Mouse (Mus musculus) liver, embryonic 13.5 days (tissue): ENCODE results near the gene Chrng. TPM values are rescaled to one million over a fixed set of nuclear protein-coding genes. Genes with fewer than 3 reads are reported as not detected.

Experiments used
- ATAC-seq: fragments of 200-750 bp; cut with Nextera tagmentation; 2 replicates; pipeline ENCODE4 v1.8.0; 2017; ENCODE audit warnings: low read depth, mild to moderate bottlenecking, moderate number of reproducible peaks, moderate library complexity
- DNase-seq: peaks from one replicate; pipeline ENCODE4 v3.0.0; 2022
- H3K27ac ChIP-seq: fragments of 300-500 bp; sonication (generic); 2 replicates; pipeline ENCODE4 v1.5.1; 2015; ENCODE audit warnings: moderate library complexity, mild to moderate bottlenecking, inconsistent platforms
- H3K27me3 ChIP-seq: fragments of 300-500 bp; sonication (generic); 2 replicates; pipeline ENCODE4 v1.6.1; 2015; ENCODE audit warnings: mild to moderate bottlenecking, inconsistent platforms
- H3K36me3 ChIP-seq: fragments of 300-500 bp; sonication (generic); 2 replicates; pipeline ENCODE4 v1.6.1; 2015; ENCODE audit warnings: mild to moderate bottlenecking, inconsistent platforms
- H3K4me1 ChIP-seq: fragments of 300-500 bp; sonication (generic); replicated peaks from 2 replicates; pipeline ENCODE4 v1.6.1; 2015; ENCODE audit warnings: inconsistent platforms
- H3K4me2 ChIP-seq: fragments of 300-500 bp; sonication (generic); 2 replicates; pipeline ENCODE4 v1.6.1; 2015; ENCODE audit warnings: inconsistent platforms, mild to moderate bottlenecking, moderate library complexity
- H3K4me3 ChIP-seq: fragments of 300-500 bp; sonication (generic); replicated peaks from 2 replicates; pipeline ENCODE4 v1.5.1; 2015; ENCODE audit warnings: mild to moderate bottlenecking, inconsistent platforms
- H3K9ac ChIP-seq: fragments of 300-500 bp; sonication (generic); 2 replicates; pipeline ENCODE4 v1.6.1; 2015; ENCODE audit warnings: mild to moderate bottlenecking, inconsistent platforms
- H3K9me3 ChIP-seq: fragments of 300-500 bp; sonication (generic); replicated peaks from 2 replicates; pipeline ENCODE4 v1.6.1; 2016; ENCODE audit warnings: inconsistent platforms
- WGBS: fragments of 180-500 bp; shearing (Covaris S2); methylation state at CpG from one replicate; pipeline ENCODE4 v1.1.7; 2015; ENCODE audit not compliant: insufficient replicate concordance; 5-methylcytosine and 5-hydroxymethylcytosine counted together
- polyA plus RNA-seq: library from polyadenylated mRNA; unstranded; fragments of >200 nt; fragmentation: Nextera tagmentation; extraction: Ambion mirVana; gene quantifications from 2 replicates; pipeline ENCODE4 v1.2.1, GENCODE M21; 2015

The Chrng gene
- polyA plus RNA-seq, 1 experiment from 2014 or later: 0.70 TPM

GRCm38 (mm10) chr1:87227160-87227550, 22.7 kb downstream of the Chrng start:
- H3K4me2 ChIP-seq: no peak overlapping the region
- no peak overlapping the region for H3K4me3 ChIP-seq
- ATAC-seq (no peak), DNase-seq (no peak)
- H3K36me3 ChIP-seq: peaks cover 84% of the 10 kb centered on the region
- no peaks in the 10 kb centered on the region for H3K27me3 ChIP-seq
- H3K9me3 ChIP-seq: no peaks in the 10 kb centered on the region
- no peak overlapping the region for H3K9ac ChIP-seq
- WGBS: 79% methylated on average over 3 of the region's 3 CpGs
- no peak overlapping the region for H3K27ac ChIP-seq
- H3K4me1 ChIP-seq: no peaks in the 10 kb centered on the region

GRCm38 (mm10) chr1:87230606-87231005, 26.1 kb downstream of the Chrng start:
- H3K4me3 ChIP-seq: no peak overlapping the region
- peaks cover 57% of the 10 kb centered on the region for H3K36me3 ChIP-seq
- no peak for DNase-seq
- ATAC-seq: no peak
- no peaks in the 10 kb centered on the region for H3K9me3 ChIP-seq
- H3K27ac ChIP-seq: no peak overlapping the region
- H3K27me3 ChIP-seq: no peaks in the 10 kb centered on the region
- no peak overlapping the region for H3K9ac ChIP-seq
- H3K4me2 ChIP-seq: no peak overlapping the region
- WGBS: 78% methylated on average over 5 of the region's 5 CpGs
- no peaks in the 10 kb centered on the region for H3K4me1 ChIP-seq

- Histone ChIP-seq H3K4me1 (no peaks in the 10 kb centered on the region), H3K9ac (no peak overlapping the region), H3K4me2 (no peak overlapping the region), H3K9me3 (no peaks in the 10 kb centered on the region), H3K36me3 (peaks cover 52% of the 10 kb centered on the region), H3K4me3 (no peak overlapping the region), H3K27me3 (no peaks in the 10 kb centered on the region), H3K27ac (no peak overlapping the region)
- 73% methylated on average over 7 of the region's 7 CpGs for WGBS
- ATAC-seq (no peak), DNase-seq (no peak)
Observed at GRCm38 (mm10) chr1:87232197-87232596, 27.7 kb downstream of the Chrng start.

GRCm38 (mm10) chr1:87239056-87239455, 34.6 kb downstream of the Chrng start:
- no peaks in the 10 kb centered on the region for H3K9me3 ChIP-seq
- no peaks in the 10 kb centered on the region for H3K4me1 ChIP-seq
- no peak overlapping the region for H3K4me2 ChIP-seq
- 60% methylated on average over 8 of the region's 8 CpGs for WGBS
- H3K4me3 ChIP-seq: no peak overlapping the region
- peaks cover 28% of the 10 kb centered on the region for H3K36me3 ChIP-seq
- H3K27ac ChIP-seq: no peak overlapping the region
- no peaks in the 10 kb centered on the region for H3K27me3 ChIP-seq
- no peak for DNase-seq
- no peak overlapping the region for H3K9ac ChIP-seq
- no peak for ATAC-seq

GRCm38 (mm10) chr1:87243021-87243420, 38.6 kb downstream of the Chrng start:
- Histone ChIP-seq H3K4me2 (no peak overlapping the region), H3K9ac (no peak overlapping the region), H3K27me3 (no peaks in the 10 kb centered on the region), H3K27ac (no peak overlapping the region), H3K4me3 (no peak overlapping the region), H3K36me3 (peaks cover 7% of the 10 kb centered on the region; the same call in 1 of the 2 replicates), H3K4me1 (peaks cover 14% of the 10 kb centered on the region), H3K9me3 (no peaks in the 10 kb centered on the region)
- ATAC-seq (no peak), DNase-seq (no peak)
- 88% methylated on average over 8 of the region's 8 CpGs for WGBS

- Histone ChIP-seq H3K9ac (no peak overlapping the region), H3K27me3 (no peaks in the 10 kb centered on the region), H3K4me3 (no peak overlapping the region), H3K9me3 (no peaks in the 10 kb centered on the region), H3K4me2 (no peak overlapping the region), H3K4me1 (peaks cover 14% of the 10 kb centered on the region), H3K27ac (no peak overlapping the region), H3K36me3 (no peaks in the 10 kb centered on the region)
- no peak for DNase-seq
- ATAC-seq: peak; percentile 62
- 10% methylated on average over 1 of the region's 1 CpGs for WGBS
Observed at GRCm38 (mm10) chr1:87245430-87245829, 41.0 kb downstream of the Chrng start.

GRCm38 (mm10) chr1:87245929-87246815, 41.7 kb downstream of the Chrng start:
- Histone ChIP-seq H3K36me3 (no peaks in the 10 kb centered on the region), H3K4me1 (peaks cover 14% of the 10 kb centered on the region), H3K9me3 (no peaks in the 10 kb centered on the region), H3K4me3 (no peak overlapping the region), H3K27ac (no peak overlapping the region), H3K4me2 (peak overlapping the region; percentile 45), H3K27me3 (no peaks in the 10 kb centered on the region), H3K9ac (no peak overlapping the region)
- WGBS: 23% methylated on average over 22 of the region's 22 CpGs
- DNase-seq (peak; percentile 53), ATAC-seq (peak; percentile 80)

- WGBS: 19% methylated on average over 5 of the region's 5 CpGs
- Histone ChIP-seq H3K27ac (no peak overlapping the region), H3K4me3 (no peak overlapping the region), H3K4me1 (0 out of 2 replicates have a peak, but pooled peaks cover 3% of the 10 kb centered on the region), H3K36me3 (no peaks in the 10 kb centered on the region), H3K9me3 (no peaks in the 10 kb centered on the region), H3K9ac (no peak overlapping the region), H3K4me2 (no peak overlapping the region), H3K27me3 (peaks cover 14% of the 10 kb centered on the region; the same call in 1 of the 2 replicates)
- peak; percentile 6 for DNase-seq
- peak; percentile 90 for ATAC-seq
Observed at GRCm38 (mm10) chr1:87252040-87252609, 47.7 kb downstream of the Chrng start.

GRCm38 (mm10) chr1:87255173-87255572, 50.7 kb downstream of the Chrng start:
- no peak overlapping the region for H3K9ac ChIP-seq
- 0 out of 2 replicates have a peak, but pooled peaks cover 3% of the 10 kb centered on the region for H3K4me1 ChIP-seq
- no peak overlapping the region for H3K4me3 ChIP-seq
- no peak overlapping the region for H3K4me2 ChIP-seq
- no peaks in the 10 kb centered on the region for H3K9me3 ChIP-seq
- 43% methylated on average over 4 of the region's 4 CpGs for WGBS
- ATAC-seq: no peak
- no peak overlapping the region for H3K27ac ChIP-seq
- no peaks in the 10 kb centered on the region for H3K36me3 ChIP-seq
- peaks cover 43% of the 10 kb centered on the region for H3K27me3 ChIP-seq
- DNase-seq: no peak

- H3K9ac ChIP-seq: no peak overlapping the region
- no peaks in the 10 kb centered on the region for H3K4me1 ChIP-seq
- no peak overlapping the region for H3K4me2 ChIP-seq
- H3K27ac ChIP-seq: no peak overlapping the region
- no peaks in the 10 kb centered on the region for H3K9me3 ChIP-seq
- 24% methylated on average over 11 of the region's 11 CpGs for WGBS
- ATAC-seq: no peak
- no peak overlapping the region for H3K4me3 ChIP-seq
- H3K27me3 ChIP-seq: peaks cover 68% of the 10 kb centered on the region
- no peak for DNase-seq
- H3K36me3 ChIP-seq: no peaks in the 10 kb centered on the region
Observed at GRCm38 (mm10) chr1:87257691-87258090, 53.2 kb downstream of the Chrng start.

- Histone ChIP-seq H3K4me2 (no peak overlapping the region), H3K4me1 (no peaks in the 10 kb centered on the region), H3K9me3 (no peaks in the 10 kb centered on the region), H3K9ac (no peak overlapping the region), H3K27ac (no peak overlapping the region), H3K27me3 (peaks cover 76% of the 10 kb centered on the region), H3K36me3 (no peaks in the 10 kb centered on the region), H3K4me3 (no peak overlapping the region)
- DNase-seq (no peak), ATAC-seq (no peak)
- 13% methylated on average over 14 of the region's 14 CpGs for WGBS
Observed at GRCm38 (mm10) chr1:87258484-87258883, 54.0 kb downstream of the Chrng start.
